12 mouse cellular contexts compared by ENCODE assay signal in the genomic region with DNA sequence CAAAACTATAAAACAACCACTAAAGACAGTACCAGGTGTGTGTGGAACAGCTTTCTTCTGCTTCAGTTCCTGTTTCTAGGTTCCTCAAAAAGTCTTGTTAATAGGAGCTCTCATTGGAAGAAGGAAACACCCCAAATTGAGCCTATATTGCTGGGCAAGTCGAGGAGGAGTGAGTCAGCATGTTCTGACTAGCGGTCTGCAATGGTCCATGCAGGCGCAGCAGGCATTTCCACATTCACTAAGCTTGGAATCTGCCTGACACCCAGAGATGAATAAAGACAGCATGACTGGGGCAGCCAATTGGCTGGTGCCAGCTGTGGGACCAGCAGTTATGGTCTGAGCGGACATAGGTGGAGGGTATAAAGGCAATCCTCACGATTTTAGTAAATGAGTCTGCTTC. TPM values are rescaled to one million over a fixed set of nuclear protein-coding genes. Genes with fewer than 3 reads are reported as not detected.
DNase-seq lines count a peak whose midpoint lies in the region; ATAC-seq and TF ChIP-seq lines count a peak whose summit lies in the region.
"Had no signal": no experiment of that assay in that cellular context is flagged by ENCODE, and none has a peak within 500 bp of the region (broad histone marks: within the 10 kb centered on the region; RNA-seq: fewer than 3 reads in every experiment).

No protein-coding gene starts in this region.

- no peak for ATAC-seq in heart, embryonic 16.5 days (replicated peaks; ENCODE audit: extremely low read depth, insufficient read depth, low FRiP score)
- peak; percentile 96 for ATAC-seq in erythroid progenitor cell, adult 5-6 weeks (replicated peaks; ENCODE audit: low FRiP score, poor library complexity, severe bottlenecking)

- no peaks in the 10 kb centered on the region for H3K36me3 ChIP-seq in heart, embryonic 16.5 days (ENCODE audit: control insufficient read depth, insufficient read depth)
- H3K36me3 ChIP-seq in ES-E14 (ENCODE audit: control insufficient read depth, insufficient read depth, low read length, poor library complexity, severe bottlenecking): no peaks in the 10 kb centered on the region
- H3K36me3 ChIP-seq: forebrain, embryonic 12.5 days; hindbrain, embryonic 15.5 days; lung, embryonic 15.5 days had no signal

- no peaks in the 10 kb centered on the region for H3K9me3 ChIP-seq in heart, embryonic 16.5 days (replicated peaks; ENCODE audit: control insufficient read depth, low read length)
- H3K9me3 ChIP-seq in ES-E14 (ENCODE audit: control insufficient read depth, insufficient read depth, low read depth, low read length): no peaks in the 10 kb centered on the region
- H3K9me3 ChIP-seq: forebrain, embryonic 12.5 days; hindbrain, embryonic 15.5 days; lung, embryonic 15.5 days had no signal

- no peak overlapping the region for H3K4me3 ChIP-seq in heart, embryonic 16.5 days (ENCODE audit: low read length)
- peak overlapping the region in 1 of 2 experiments; percentile 63; a peak in 2 of 4 replicates for H3K4me3 ChIP-seq in ES-E14 (ENCODE audit: insufficient read depth in 1 of 2, low read depth in 1 of 2, low read length in 2 of 2, poor library complexity in 1 of 2, severe bottlenecking in 1 of 2)
- H3K4me3 ChIP-seq: forebrain, embryonic 12.5 days; hindbrain, embryonic 15.5 days; lung, embryonic 15.5 days had no signal

- no peaks in the 10 kb centered on the region for H3K4me1 ChIP-seq in heart, embryonic 16.5 days (ENCODE audit: control insufficient read depth, insufficient read depth, low read length)
- H3K4me1 ChIP-seq in ES-E14 (ENCODE audit: control insufficient read depth in 2 of 2, insufficient read depth in 2 of 2, low read length in 2 of 2, poor library complexity in 1 of 2): peaks cover 3 to 5% of the 10 kb centered on the region in 2 experiments; a peak in 2 of 4 replicates
- H3K4me1 ChIP-seq: forebrain, embryonic 12.5 days; lung, embryonic 15.5 days had no signal

- intact Hi-C loops in heart, postnatal 14 days (cut with DNase I): loop anchor here (10.0 kb wide), 2 partner anchors 299 to 419 kb away; partner anchors contain the start of gene Appl1

- H3K27me3 ChIP-seq in heart, embryonic 16.5 days (ENCODE audit: control insufficient read depth, insufficient read depth, low read length): no peaks in the 10 kb centered on the region
- H3K27me3 ChIP-seq: forebrain, embryonic 12.5 days; hindbrain, embryonic 15.5 days; lung, embryonic 15.5 days had no signal

- in situ Hi-C loops in ES-E14 (cut with MboI; ENCODE audit: low sequenced_read_pairs in 2 of 2, unreplicated experiment in 2 of 2): no loop called here

- H3K9ac ChIP-seq in heart, embryonic 16.5 days (ENCODE audit: low read length): no peak overlapping the region
- no peak overlapping the region for H3K9ac ChIP-seq in ES-E14 (ENCODE audit: insufficient read depth, low read depth, low read length, poor library complexity, severe bottlenecking)
- H3K9ac ChIP-seq: forebrain, embryonic 12.5 days; hindbrain, embryonic 15.5 days; lung, embryonic 15.5 days had no signal

- no peak for DNase-seq in heart, postnatal 14 days
- no peak for DNase-seq in ES-E14 (ENCODE audit: low read depth, low spot score)
- peak; percentile 28 to 29 for DNase-seq in monocyte, adult 2 months (ENCODE audit: low read depth in 1 of 2, low spot score in 2 of 2)
- no peak for DNase-seq in adrenal gland, postnatal 10 days
- no peak for DNase-seq in retina, postnatal 1 day
- no peak for DNase-seq in thymus, postnatal 10 days (ENCODE audit: low spot score in 2 of 2)
- DNase-seq: thymus, adult 18-20 months had no signal

- no peak overlapping the region for H3K27ac ChIP-seq in heart, embryonic 16.5 days (ENCODE audit: low read length)
- H3K27ac ChIP-seq in ES-E14 (ENCODE audit: insufficient read depth, low read depth, low read length, poor library complexity, severe bottlenecking): no peak overlapping the region
- H3K27ac ChIP-seq: forebrain, embryonic 12.5 days; hindbrain, embryonic 15.5 days; lung, embryonic 15.5 days had no signal

- H3K4me2 ChIP-seq in heart, embryonic 16.5 days (ENCODE audit: low read depth, low read length): peak overlapping the region; percentile 41; the same call in 1 of the 2 replicates
- H3K4me2 ChIP-seq: forebrain, embryonic 12.5 days; hindbrain, embryonic 15.5 days; lung, embryonic 15.5 days had no signal

- WGBS in heart, embryonic 16.5 days: 77% methylated on average over 5 of the region's 5 CpGs

TF ChIP-seq in ES-E14, 5 proteins besides CTCF, POLR2A, EP300 and RAD21:
- peak; percentile 60 for TF ChIP-seq MAFK (IDR thresholded peaks at IDR 0.05; ENCODE audit: insufficient read depth, low read depth, low read length)
- TF ChIP-seq ZC3H11A (IDR thresholded peaks at IDR 0.05; ENCODE audit: borderline replicate concordance, low read depth, low read length): no peak
- no peak for TF ChIP-seq CHD2 (IDR thresholded peaks at IDR 0.05; ENCODE audit: low read depth, low read length)
- no peak for TF ChIP-seq HCFC1 (IDR thresholded peaks at IDR 0.05; ENCODE audit: borderline replicate concordance, insufficient read depth, low read length)
TF ChIP-seq in ES-E14: peak in this region for 1.

RNA-seq across cellular contexts. Expression of gene Pde12, which starts 6.1 kb away (rescaled TPM):
- polyA plus RNA-seq in heart, embryonic 16.5 days (2015; fragmentation: Nextera tagmentation; extraction: Ambion mirVana): 8.1 and 8.3 TPM in 2 replicates
- 1 to 10 TPM; 4.8 to 5.1 TPM for total RNA-seq in heart, postnatal 14 days (2021)
- 9.8 and 12.0 TPM in 2 replicates for total RNA-seq in ES-E14 (2012; rRNA removed)
- 2.2 and 5.4 TPM in 2 replicates for total RNA-seq in erythroid progenitor cell, adult 5-6 weeks (2015; ENCODE audit: low replicate concordance)
- total RNA-seq in erythroid progenitor cell, adult 5-6 weeks (2017; ENCODE audit: low replicate concordance): 5.9 and 7.4 TPM in 2 replicates
- total RNA-seq in adrenal gland, postnatal 10 days (2021): 1 to 10 TPM; 7.5 to 8.5 TPM

RNA-seq across cellular contexts. Expression of gene Dnah12, which starts 17.3 kb away (rescaled TPM):
- polyA plus RNA-seq in heart, embryonic 16.5 days (2015; fragmentation: Nextera tagmentation; extraction: Ambion mirVana): 0.16 and 0.20 TPM in 2 replicates
- total RNA-seq in heart, postnatal 14 days (2021): under 1 TPM; 0.12 to 0.22 TPM
- 0.11 and 0.13 TPM in 2 replicates for total RNA-seq in ES-E14 (2012; rRNA removed)
- total RNA-seq in erythroid progenitor cell, adult 5-6 weeks (2015; ENCODE audit: low replicate concordance): 1.4 TPM in 1 of 2 replicates, not detected in the other
- total RNA-seq in erythroid progenitor cell, adult 5-6 weeks (2017; ENCODE audit: low replicate concordance): under 0.01 TPM in 1 of 2 replicates, not detected in the other
- under 1 TPM in 1 of 2 experiments, not detected in 1; 0.03 TPM for total RNA-seq in adrenal gland, postnatal 10 days (2021)
- polyA plus RNA-seq: forebrain, embryonic 12.5 days had no signal

RNA-seq across cellular contexts. Expression of gene Arf4, which starts 37.9 kb away (rescaled TPM):
- 378 and 406 TPM in 2 replicates for polyA plus RNA-seq in heart, embryonic 16.5 days (2015; fragmentation: Nextera tagmentation; extraction: Ambion mirVana)
- 100 to 1,000 TPM in 1 of 2 experiments, 10 to 100 TPM in 1; 86.5 to 102 TPM for total RNA-seq in heart, postnatal 14 days (2021)
- 51.1 and 80.5 TPM in 2 replicates for total RNA-seq in ES-E14 (2012; rRNA removed)
- total RNA-seq in erythroid progenitor cell, adult 5-6 weeks (2015; ENCODE audit: low replicate concordance): 95.1 and 143 TPM in 2 replicates
- 17.3 and 44.2 TPM in 2 replicates for total RNA-seq in erythroid progenitor cell, adult 5-6 weeks (2017; ENCODE audit: low replicate concordance)
- 100 to 1,000 TPM; 168 to 191 TPM for total RNA-seq in adrenal gland, postnatal 10 days (2021)

Comparison
In these comparisons a context has a peak if more than half of its experiments do, and no peak if none do; other contexts are left out.
1. DNase-seq: peak in monocyte, adult 2 months (2 of 2); none in heart, postnatal 14 days (0 of 2), ES-E14 (single experiment), adrenal gland, postnatal 10 days (single experiment), retina, postnatal 1 day (single experiment) and thymus, postnatal 10 days (0 of 2).